Comparison of ENCODE assay signal across 7 mouse cellular contexts in genomic region chr2:71367125-71367880, GRCm38 (mm10). TPM values are rescaled to one million over a fixed set of nuclear protein-coding genes. Genes with fewer than 3 reads are reported as not detected.
DNase-seq lines count a peak whose midpoint lies in the region; ATAC-seq and TF ChIP-seq lines count a peak whose summit lies in the region.

Gene Slc25a12, minus strand, starts transcription at chr2:71367749.

- DNase-seq in adrenal gland, postnatal 14 days: peak; percentile 94
- peak; percentile 89 for DNase-seq in embryonic facial prominence, embryonic 10.5 days (ENCODE audit: low spot score)
- no peak for DNase-seq in gonadal fat pad, adult 2 months (ENCODE audit: low read depth)
- DNase-seq in left cerebral cortex, postnatal 4 days: peak; percentile 78
- DNase-seq in midbrain, embryonic 11.5 days (ENCODE audit: low spot score, missing footprints): peak; percentile 99
- DNase-seq in right cerebral cortex, postnatal 4 days: peak; percentile 75

- H3K9ac ChIP-seq in intestine, postnatal 0 days (ENCODE audit: low read depth, low read length): peak within 1 kb of the TSS; percentile 57
- peak within 1 kb of the TSS; percentile 84 for H3K9ac ChIP-seq in midbrain, embryonic 11.5 days (ENCODE audit: low read length)

- peaks cover 23% of the 10 kb centered on the region for H3K4me1 ChIP-seq in embryonic facial prominence, embryonic 10.5 days
- no peaks in the 10 kb centered on the region; the same call in 1 of the 2 replicates for H3K4me1 ChIP-seq in intestine, postnatal 0 days (replicated peaks; ENCODE audit: control insufficient read depth, insufficient read depth, low read length)
- H3K4me1 ChIP-seq in midbrain, embryonic 11.5 days (ENCODE audit: control insufficient read depth, insufficient read depth, low read length): 0 out of 2 replicates have a peak, but pooled peaks cover 3% of the 10 kb centered on the region

- intact Hi-C loops in left cerebral cortex, postnatal 4 days (cut with DNase I): no loop called here

- WGBS in embryonic facial prominence, embryonic 10.5 days: under 1% methylated on average over 57 of the region's 57 CpGs
- under 1% methylated on average over 57 of the region's 57 CpGs for WGBS in intestine, postnatal 0 days
- under 1% methylated on average over 57 of the region's 57 CpGs for WGBS in midbrain, embryonic 11.5 days

- H3K36me3 ChIP-seq in embryonic facial prominence, embryonic 10.5 days (replicated peaks): no peaks in the 10 kb centered on the region
- H3K36me3 ChIP-seq in intestine, postnatal 0 days (ENCODE audit: control insufficient read depth, insufficient read depth): no peaks in the 10 kb centered on the region
- H3K36me3 ChIP-seq in midbrain, embryonic 11.5 days (ENCODE audit: control insufficient read depth, insufficient read depth, low read length): no peaks in the 10 kb centered on the region

- H3K27me3 ChIP-seq in embryonic facial prominence, embryonic 10.5 days (replicated peaks; ENCODE audit: low read depth, poor library complexity, severe bottlenecking): no peaks in the 10 kb centered on the region
- H3K27me3 ChIP-seq in intestine, postnatal 0 days (replicated peaks; ENCODE audit: control insufficient read depth, insufficient read depth, low read length): no peaks in the 10 kb centered on the region
- H3K27me3 ChIP-seq in midbrain, embryonic 11.5 days (ENCODE audit: control insufficient read depth, insufficient read depth, low read length): no peaks in the 10 kb centered on the region

- H3K27ac ChIP-seq in embryonic facial prominence, embryonic 10.5 days (replicated peaks): peak within 1 kb of the TSS; percentile 89
- H3K27ac ChIP-seq in intestine, postnatal 0 days (ENCODE audit: low read depth, low read length): peak within 1 kb of the TSS; percentile 69
- no peak within 1 kb of the TSS for H3K27ac ChIP-seq in midbrain, embryonic 11.5 days (ENCODE audit: low read depth, low read length)

- H3K4me2 ChIP-seq in intestine, postnatal 0 days (replicated peaks; ENCODE audit: low read depth): peak within 1 kb of the TSS; percentile 89
- H3K4me2 ChIP-seq in midbrain, embryonic 11.5 days: peak within 1 kb of the TSS; percentile 76

- H3K9me3 ChIP-seq in embryonic facial prominence, embryonic 10.5 days: no peaks in the 10 kb centered on the region
- no peaks in the 10 kb centered on the region for H3K9me3 ChIP-seq in intestine, postnatal 0 days (ENCODE audit: control insufficient read depth)
- no peaks in the 10 kb centered on the region for H3K9me3 ChIP-seq in midbrain, embryonic 11.5 days (ENCODE audit: control insufficient read depth, low read length)

- H3K4me3 ChIP-seq in embryonic facial prominence, embryonic 10.5 days: peak within 1 kb of the TSS; percentile 89
- peak within 1 kb of the TSS; percentile 86 for H3K4me3 ChIP-seq in intestine, postnatal 0 days (ENCODE audit: low read depth, low read length)
- H3K4me3 ChIP-seq in midbrain, embryonic 11.5 days (ENCODE audit: low read depth, low read length): peak within 1 kb of the TSS; percentile 77

- TF ChIP-seq CTCF in intestine, postnatal 0 days (IDR thresholded peaks at IDR 0.05; ENCODE audit: low read depth): no peak

- ATAC-seq in intestine, postnatal 0 days: peak; percentile 94
- peak; percentile 94 for ATAC-seq in midbrain, embryonic 11.5 days (ENCODE audit: low FRiP score)

RNA-seq across cellular contexts. Expression of gene Slc25a12, which starts in this region (rescaled TPM):
- total RNA-seq in adrenal gland, postnatal 14 days (2021): 64.9 and 73.7 TPM in 2 replicates
- polyA plus RNA-seq in embryonic facial prominence, embryonic 10.5 days (2016; fragmentation: Nextera tagmentation; extraction: Ambion mirVana): 33.4 and 38.4 TPM in 2 replicates
- polyA plus RNA-seq in gonadal fat pad, adult 2 months (2012; rRNA removed): 26.9 and 28.2 TPM in 2 replicates
- polyA plus RNA-seq in intestine, postnatal 0 days (2015; fragmentation: Nextera tagmentation; extraction: Ambion mirVana): 14.7 and 14.9 TPM in 2 replicates
- total RNA-seq in left cerebral cortex, postnatal 4 days (2021): 100 to 1,000 TPM; 117 to 121 TPM
- polyA plus RNA-seq in midbrain, embryonic 11.5 days (2014; fragmentation: Nextera tagmentation; extraction: Ambion mirVana): 39.3 and 43.2 TPM in 2 replicates
